Mouse (Mus musculus): ENCODE measurements around the gene Rhd.

DNA sequence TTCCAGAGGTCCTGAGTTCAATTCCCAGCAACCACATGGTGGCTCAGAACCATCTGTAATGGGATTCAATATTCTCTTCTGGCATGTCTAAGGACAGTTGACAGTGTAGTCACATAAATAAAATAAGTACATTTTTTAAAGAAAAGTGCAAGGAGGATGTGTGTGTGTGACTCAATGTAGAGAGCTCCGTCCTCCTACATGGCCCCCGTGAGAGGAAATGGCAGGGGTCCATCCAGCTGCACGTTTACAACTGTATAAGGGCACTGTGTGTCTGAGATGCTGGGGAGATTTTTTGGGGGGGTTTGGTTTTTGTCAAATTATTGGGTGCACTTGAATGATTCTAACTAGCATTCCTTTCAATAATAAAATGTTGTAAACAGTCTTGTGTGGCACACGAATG is 28.9 kb upstream of the Rhd start:
- no peak for TF ChIP-seq CTCF (IDR thresholded peaks at IDR 0.05; ENCODE audit: low read depth, low read length)
- no peak for TF ChIP-seq POLR2A (IDR thresholded peaks at IDR 0.05; ENCODE audit: extremely low read depth, insufficient read depth, low read length)
